ENCODE assay signal across 17 mouse cellular contexts in the genomic region with DNA sequence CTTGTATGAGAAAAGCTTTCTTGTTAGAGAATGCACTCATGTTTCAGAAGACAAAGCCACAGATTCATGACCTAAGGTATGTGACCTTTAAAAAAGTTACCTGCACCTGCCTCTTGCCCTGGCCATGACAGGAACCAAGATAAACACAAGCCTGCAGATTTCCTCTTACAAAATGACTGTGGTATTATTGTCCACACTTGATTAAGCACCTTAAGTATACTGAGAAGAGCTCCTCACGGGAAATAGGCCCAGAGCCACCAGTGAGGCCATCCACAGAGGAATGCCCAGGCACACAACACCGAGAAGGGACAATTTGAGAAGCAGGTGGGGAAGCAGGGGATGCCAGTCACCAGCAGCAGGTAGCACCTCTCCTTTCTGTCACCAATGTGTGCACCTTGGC.
"Had no signal": no experiment of that assay in that cellular context is flagged by ENCODE, and none has a peak within 500 bp of the region (broad histone marks: within the 10 kb centered on the region; RNA-seq: fewer than 3 reads in every experiment).

No protein-coding gene starts in this region.

- H3K9ac ChIP-seq: liver, embryonic 12.5 days; liver, embryonic 14.5 days; lung, embryonic 14.5 days; midbrain, embryonic 12.5 days; neural tube, embryonic 13.5 days; neural tube, embryonic 15.5 days; stomach, embryonic 15.5 days had no signal

- H3K4me1 ChIP-seq: liver, embryonic 12.5 days; midbrain, embryonic 10.5 days; midbrain, embryonic 12.5 days; neural tube, embryonic 13.5 days; neural tube, embryonic 15.5 days; stomach, embryonic 15.5 days had no signal

- H3K4me3 ChIP-seq: liver, embryonic 12.5 days; midbrain, embryonic 10.5 days; midbrain, embryonic 12.5 days; myocyte; neural tube, embryonic 13.5 days; neural tube, embryonic 15.5 days; stomach, embryonic 15.5 days had no signal

- H3K27me3 ChIP-seq: liver, embryonic 12.5 days; neural tube, embryonic 13.5 days; neural tube, embryonic 15.5 days; stomach, embryonic 15.5 days had no signal

- H3K9me3 ChIP-seq: liver, embryonic 12.5 days; midbrain, embryonic 10.5 days; midbrain, embryonic 12.5 days; neural tube, embryonic 13.5 days; neural tube, embryonic 15.5 days; stomach, embryonic 15.5 days had no signal

- H3K36me3 ChIP-seq: liver, embryonic 12.5 days; midbrain, embryonic 10.5 days; midbrain, embryonic 12.5 days; neural tube, embryonic 13.5 days; neural tube, embryonic 15.5 days; stomach, embryonic 15.5 days had no signal

- DNase-seq: lung, embryonic 14.5 days; lung, postnatal 14 days; midbrain, embryonic 14.5 days; right cerebral cortex, postnatal 14 days; thymus, adult 2 months; thymus, postnatal 25 days; thymus, postnatal 4 days had no signal

- H3K27ac ChIP-seq: liver, embryonic 12.5 days; liver, embryonic 14.5 days; midbrain, embryonic 10.5 days; midbrain, embryonic 12.5 days; neural tube, embryonic 13.5 days; neural tube, embryonic 15.5 days; stomach, embryonic 15.5 days; stomach, postnatal 0 days had no signal

- ATAC-seq: liver, embryonic 12.5 days; midbrain, embryonic 16.5 days had no signal

- H3K4me2 ChIP-seq: liver, embryonic 12.5 days; lung, embryonic 14.5 days; midbrain, embryonic 12.5 days; neural tube, embryonic 13.5 days; neural tube, embryonic 15.5 days; stomach, embryonic 15.5 days had no signal
